Mouse (Mus musculus) adrenal gland, adult 10 weeks (tissue): ENCODE measurements around the gene Ptprh. TPM values are rescaled to one million over a fixed set of nuclear protein-coding genes. Genes with fewer than 3 reads are reported as not detected.

Source experiments
- polyA plus RNA-seq: library from polyadenylated mRNA; stranded (reverse); fragments of 350-450 nt; fragmentation: Illumina TruSeq; extraction: RNeasy Lipid Tissue Mini Kit (QIAGEN cat#74804); gene quantifications from one replicate; pipeline ENCODE4 v1.2.3, GENCODE M21; 2014; ENCODE audit warnings: low read depth, low replicate concordance

Ptprh gene
- not detected for polyA plus RNA-seq

GRCm38 (mm10) chr7:4603873-4604272, at the start of gene Ptprh:
Gene Ptprh, minus strand, starts transcription at chr7:4604041.

GRCm38 (mm10) chr7:4631031-4631430, 27.2 kb upstream of the Ptprh start, which contains the start of gene Tmem86b:
Gene Tmem86b, minus strand, starts transcription at chr7:4631422.

GRCm38 (mm10) chr7:4547221-4547641, 56.6 kb downstream of the Ptprh start, which contains the start of gene Syt5:
Gene Syt5, minus strand, starts transcription at chr7:4547541.

GRCm38 (mm10) chr7:4532005-4532729, 71.7 kb downstream of the Ptprh start, which contains the start of gene Dnaaf3:
Gene Dnaaf3, minus strand, starts transcription at chr7:4532453.

GRCm38 (mm10) chr7:4524212-4524922, 79.5 kb downstream of the Ptprh start, which contains the start of gene Tnni3:
Gene Tnni3, minus strand, starts transcription at chr7:4524229.

GRCm38 (mm10) chr7:4516332-4517050, 87.3 kb downstream of the Ptprh start, which contains the start of gene Tnnt1:
Gene Tnnt1, minus strand, starts transcription at chr7:4516382.

GRCm38 (mm10) chr7:4501558-4502397, 102.1 kb downstream of the Ptprh start, which contains the start of gene Ppp1r12c:
Gene Ppp1r12c, minus strand, starts transcription at chr7:4501680.

Other genes with a start within 250 kb of the Ptprh start
- gene Gp6, start 206.3 kb downstream of the Ptprh start, polyA plus RNA-seq, result not detected
- 5.3 TPM for gene Rdh13, start 158.4 kb downstream of the Ptprh start, polyA plus RNA-seq
- gene Eps8l1, start 143.4 kb downstream of the Ptprh start, polyA plus RNA-seq, result 0.35 TPM
- gene Ppp1r12c, start 102.4 kb downstream of the Ptprh start, polyA plus RNA-seq, result 9.2 TPM
- not detected for gene Tnnt1, start 87.7 kb downstream of the Ptprh start, polyA plus RNA-seq
- gene Tnni3, start 79.8 kb downstream of the Ptprh start, polyA plus RNA-seq, result not detected
- gene Dnaaf3, start 71.6 kb downstream of the Ptprh start, polyA plus RNA-seq, result not detected
- gene Syt5, start 56.5 kb downstream of the Ptprh start, polyA plus RNA-seq, result 1.2 TPM
- gene Tmem86b, start 27.4 kb upstream of the Ptprh start, polyA plus RNA-seq, result 0.99 TPM
- gene Ppp6r1, start 55.0 kb upstream of the Ptprh start, polyA plus RNA-seq, result 11.8 TPM
- gene Hspbp1, start 81.0 kb upstream of the Ptprh start, polyA plus RNA-seq, result not detected
- 0.35 TPM for gene Brsk1, start 86.6 kb upstream of the Ptprh start, polyA plus RNA-seq
- not detected for gene Tmem150b, start 121.2 kb upstream of the Ptprh start, polyA plus RNA-seq
- 1.4 TPM for gene Kmt5c, start 136.1 kb upstream of the Ptprh start, polyA plus RNA-seq
- gene Cox6b2, start 149.1 kb upstream of the Ptprh start, polyA plus RNA-seq, result not detected
- not detected for gene Fam71e2, start 167.3 kb upstream of the Ptprh start, polyA plus RNA-seq
- not detected for gene Il11, start 178.8 kb upstream of the Ptprh start, polyA plus RNA-seq
- not detected for gene Tmem190, start 178.9 kb upstream of the Ptprh start, polyA plus RNA-seq
- 0.76 TPM for gene Tmem238, start 185.6 kb upstream of the Ptprh start, polyA plus RNA-seq
- gene Rpl28, start 188.8 kb upstream of the Ptprh start, polyA plus RNA-seq, result 12.7 TPM
- 4.3 TPM for gene Ube2s, start 208.5 kb upstream of the Ptprh start, polyA plus RNA-seq
- gene Shisa7, start 240.7 kb upstream of the Ptprh start, polyA plus RNA-seq, result 1.0 TPM